ENCODE assay signal across 11 mouse cellular contexts in the genomic region with DNA sequence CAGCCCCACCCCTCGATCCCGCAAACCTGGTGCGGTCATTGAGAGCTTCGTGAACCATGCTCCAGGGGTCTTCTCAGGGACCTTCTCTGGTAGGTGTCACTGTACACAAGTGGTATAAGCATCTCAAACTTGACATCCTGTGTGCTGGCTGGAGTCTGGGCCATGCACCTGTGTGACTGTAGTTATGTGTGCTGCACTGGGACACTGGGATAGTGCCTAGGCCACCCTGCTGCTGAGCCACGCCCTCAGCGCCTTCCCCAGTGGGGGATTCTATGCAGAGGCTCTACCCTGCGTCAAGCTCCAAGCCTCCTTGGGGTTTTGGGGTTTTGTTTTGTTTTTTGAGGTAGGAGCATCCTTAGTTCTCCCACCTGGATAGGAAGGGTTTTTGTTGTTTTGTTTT. TPM values are rescaled to one million over a fixed set of nuclear protein-coding genes. Genes with fewer than 3 reads are reported as not detected.
DNase-seq lines count a peak whose midpoint lies in the region; ATAC-seq and TF ChIP-seq lines count a peak whose summit lies in the region.
"Had no signal": no experiment of that assay in that cellular context is flagged by ENCODE, and none has a peak within 500 bp of the region (broad histone marks: within the 10 kb centered on the region; RNA-seq: fewer than 3 reads in every experiment).

No protein-coding gene starts in this region.

- H3K27ac ChIP-seq in kidney, embryonic 14.5 days (ENCODE audit: low read depth, low read length) = no peak overlapping the region
- H3K27ac ChIP-seq in kidney, adult 2 months (ENCODE audit: insufficient read depth, low read depth, low read length) = no peak overlapping the region
- H3K27ac ChIP-seq in embryonic facial prominence, embryonic 11.5 days (replicated peaks; ENCODE audit: low read depth, low read length) = no peak overlapping the region
- peak overlapping the region; percentile 20; the same call in 1 of the 2 replicates for H3K27ac ChIP-seq in hindbrain, embryonic 14.5 days
- H3K27ac ChIP-seq in midbrain, embryonic 14.5 days (replicated peaks; ENCODE audit: low read depth, low read length) = no peak overlapping the region

- TF ChIP-seq CTCF in kidney, adult 2 months (conservative IDR thresholded peaks at IDR 0.05; ENCODE audit: insufficient read depth, insufficient read length, low read depth, low read length) = no peak

- WGBS in kidney, embryonic 14.5 days = 82% methylated on average over 7 of the region's 7 CpGs
- 73% methylated on average over 7 of the region's 7 CpGs for WGBS in kidney, adult 2 months
- WGBS in embryonic facial prominence, embryonic 11.5 days = 87% methylated on average over 7 of the region's 7 CpGs
- 82% methylated on average over 7 of the region's 7 CpGs for WGBS in hindbrain, embryonic 14.5 days
- 79% methylated on average over 7 of the region's 7 CpGs for WGBS in midbrain, embryonic 14.5 days

- TF ChIP-seq POLR2A in kidney, adult 2 months (IDR thresholded peaks at IDR 0.05; ENCODE audit: low read depth, low read length) = no peak

- no peak for ATAC-seq in kidney, embryonic 14.5 days (ENCODE audit: low FRiP score, low TSS enrichment)
- ATAC-seq in embryonic facial prominence, embryonic 11.5 days (replicated peaks; ENCODE audit: insufficient number of reproducible peaks, low FRiP score, low TSS enrichment, low read depth) = no peak
- ATAC-seq in hindbrain, embryonic 14.5 days (ENCODE audit: low FRiP score) = no peak
- no peak for ATAC-seq in midbrain, embryonic 14.5 days (ENCODE audit: low FRiP score, low TSS enrichment)

- 0 out of 2 replicates have a peak overlapping the region, but pooled peaks have one; percentile 2 for H3K4me3 ChIP-seq in kidney, embryonic 14.5 days (ENCODE audit: low read length)
- no peak overlapping the region for H3K4me3 ChIP-seq in kidney, adult 2 months (ENCODE audit: insufficient read depth, low read depth, low read length)
- peak overlapping the region; percentile 4; the same call in 1 of the 2 replicates for H3K4me3 ChIP-seq in embryonic facial prominence, embryonic 11.5 days (ENCODE audit: low read depth, low read length)
- peak overlapping the region; percentile 4; the same call in 1 of the 2 replicates for H3K4me3 ChIP-seq in hindbrain, embryonic 14.5 days (replicated peaks; ENCODE audit: low read length)
- H3K4me3 ChIP-seq in midbrain, embryonic 14.5 days (replicated peaks; ENCODE audit: low read depth, low read length) = peak overlapping the region; percentile 10; the same call in 1 of the 2 replicates

- no peak overlapping the region for H3K4me2 ChIP-seq in kidney, embryonic 14.5 days (replicated peaks; ENCODE audit: low read depth, low read length)
- no peak overlapping the region for H3K4me2 ChIP-seq in embryonic facial prominence, embryonic 11.5 days (ENCODE audit: low read depth, low read length)
- no peak overlapping the region; the same call in 1 of the 2 replicates for H3K4me2 ChIP-seq in hindbrain, embryonic 14.5 days (replicated peaks)
- peak overlapping the region; percentile 98; the same call in 1 of the 2 replicates for H3K4me2 ChIP-seq in midbrain, embryonic 14.5 days (ENCODE audit: low read length)

- H3K27me3 ChIP-seq in kidney, embryonic 14.5 days (ENCODE audit: control insufficient read depth, insufficient read depth, low read length) = no peaks in the 10 kb centered on the region
- H3K27me3 ChIP-seq in kidney, adult 2 months (replicated peaks; ENCODE audit: control insufficient read depth, insufficient read depth, low read length) = no peaks in the 10 kb centered on the region
- H3K27me3 ChIP-seq in embryonic facial prominence, embryonic 11.5 days (ENCODE audit: control insufficient read depth, insufficient read depth, low read length) = no peaks in the 10 kb centered on the region
- no peaks in the 10 kb centered on the region for H3K27me3 ChIP-seq in hindbrain, embryonic 14.5 days (ENCODE audit: control insufficient read depth, insufficient read depth, low read length)
- H3K27me3 ChIP-seq in midbrain, embryonic 14.5 days (ENCODE audit: control insufficient read depth, insufficient read depth, low read length) = no peaks in the 10 kb centered on the region

- peaks cover 66% of the 10 kb centered on the region for H3K36me3 ChIP-seq in kidney, embryonic 14.5 days (ENCODE audit: control insufficient read depth, insufficient read depth, low read length)
- peaks cover 24% of the 10 kb centered on the region for H3K36me3 ChIP-seq in kidney, adult 2 months (ENCODE audit: control insufficient read depth, insufficient read depth, low read length)
- H3K36me3 ChIP-seq in embryonic facial prominence, embryonic 11.5 days (replicated peaks; ENCODE audit: control insufficient read depth, insufficient read depth, low read depth, low read length) = peaks cover 48% of the 10 kb centered on the region
- peaks cover 77% of the 10 kb centered on the region for H3K36me3 ChIP-seq in hindbrain, embryonic 14.5 days (replicated peaks; ENCODE audit: control insufficient read depth, insufficient read depth)
- peaks cover 75% of the 10 kb centered on the region for H3K36me3 ChIP-seq in midbrain, embryonic 14.5 days (ENCODE audit: control insufficient read depth, insufficient read depth, low read length)

- no peaks in the 10 kb centered on the region for H3K9me3 ChIP-seq in kidney, embryonic 14.5 days (ENCODE audit: control insufficient read depth, low read length)
- H3K9me3 ChIP-seq in embryonic facial prominence, embryonic 11.5 days (replicated peaks; ENCODE audit: control insufficient read depth, low read length) = no peaks in the 10 kb centered on the region
- no peaks in the 10 kb centered on the region for H3K9me3 ChIP-seq in hindbrain, embryonic 14.5 days (ENCODE audit: control insufficient read depth, low read length)
- H3K9me3 ChIP-seq in midbrain, embryonic 14.5 days (ENCODE audit: control insufficient read depth, low read length) = no peaks in the 10 kb centered on the region

- DNase-seq in kidney, adult 2 months = no peak
- DNase-seq in embryonic facial prominence, embryonic 11.5 days (ENCODE audit: low spot score) = no peak
- DNase-seq in hindbrain, embryonic 14.5 days (ENCODE audit: low spot score) = no peak
- no peak for DNase-seq in midbrain, embryonic 14.5 days
- no peak for DNase-seq in urinary bladder, postnatal 36 days (ENCODE audit: low spot score in 2 of 2)
- no peak for DNase-seq in natural killer cell, adult 2 months (ENCODE audit: low spot score in 2 of 2)
- no peak for DNase-seq in heart, adult 18-20 months
- DNase-seq: cerebellum, adult 8-10 months; right cerebral cortex, postnatal 14 days; thymus, postnatal 14 days had no signal

- peaks cover 71% of the 10 kb centered on the region for H3K4me1 ChIP-seq in kidney, embryonic 14.5 days (ENCODE audit: control insufficient read depth, insufficient read depth, low read length)
- H3K4me1 ChIP-seq in kidney, adult 2 months (ENCODE audit: control insufficient read depth, insufficient read depth, low read length) = peaks cover 40% of the 10 kb centered on the region
- peaks cover 30% of the 10 kb centered on the region for H3K4me1 ChIP-seq in embryonic facial prominence, embryonic 11.5 days (ENCODE audit: control insufficient read depth, insufficient read depth, low read length)
- peaks cover 33% of the 10 kb centered on the region for H3K4me1 ChIP-seq in hindbrain, embryonic 14.5 days (replicated peaks; ENCODE audit: control insufficient read depth, insufficient read depth, low read length)
- peaks cover 42% of the 10 kb centered on the region for H3K4me1 ChIP-seq in midbrain, embryonic 14.5 days (ENCODE audit: control insufficient read depth, insufficient read depth, low read length)

- no peak overlapping the region for H3K9ac ChIP-seq in kidney, embryonic 14.5 days (ENCODE audit: low read depth, low read length)
- H3K9ac ChIP-seq in embryonic facial prominence, embryonic 11.5 days (replicated peaks; ENCODE audit: low read length) = no peak overlapping the region
- H3K9ac ChIP-seq in hindbrain, embryonic 14.5 days = 0 out of 2 replicates have a peak overlapping the region, but pooled peaks have one; percentile 100
- peak overlapping the region; percentile 34 for H3K9ac ChIP-seq in midbrain, embryonic 14.5 days (replicated peaks; ENCODE audit: low read length)

RNA-seq across cellular contexts. Expression of a gene that starts 6.3 kb away (rescaled TPM):
- polyA plus RNA-seq in kidney, embryonic 14.5 days (2014; fragmentation: Nextera tagmentation; extraction: Ambion mirVana) = 42.3 and 46.2 TPM in 2 replicates
- polyA plus RNA-seq in kidney, adult 2 months (2012; rRNA removed) = 65.6 and 67.0 TPM in 2 replicates
- polyA plus RNA-seq in embryonic facial prominence, embryonic 11.5 days (2014; fragmentation: Nextera tagmentation; extraction: Ambion mirVana) = 60.3 and 62.1 TPM in 2 replicates
- 44.1 and 54.4 TPM in 2 replicates for polyA plus RNA-seq in hindbrain, embryonic 14.5 days (2014; fragmentation: Nextera tagmentation; extraction: Ambion mirVana)
- polyA plus RNA-seq in midbrain, embryonic 14.5 days (2014; fragmentation: Nextera tagmentation; extraction: Ambion mirVana) = 62.6 and 65.6 TPM in 2 replicates
- 100 to 1,000 TPM; 117 to 125 TPM for total RNA-seq in heart, adult 18-20 months (2021)

RNA-seq across cellular contexts. Expression of a gene that starts 11.4 kb away (rescaled TPM):
- polyA plus RNA-seq in kidney, embryonic 14.5 days (2014; fragmentation: Nextera tagmentation; extraction: Ambion mirVana) = 80.0 and 104 TPM in 2 replicates
- 86.7 and 87.8 TPM in 2 replicates for polyA plus RNA-seq in kidney, adult 2 months (2012; rRNA removed)
- polyA plus RNA-seq in embryonic facial prominence, embryonic 11.5 days (2014; fragmentation: Nextera tagmentation; extraction: Ambion mirVana) = 74.0 and 77.8 TPM in 2 replicates
- 203 and 252 TPM in 2 replicates for polyA plus RNA-seq in hindbrain, embryonic 14.5 days (2014; fragmentation: Nextera tagmentation; extraction: Ambion mirVana)
- polyA plus RNA-seq in midbrain, embryonic 14.5 days (2014; fragmentation: Nextera tagmentation; extraction: Ambion mirVana) = 295 and 421 TPM in 2 replicates
- total RNA-seq in heart, adult 18-20 months (2021) = 10 to 100 TPM; 46.3 to 54.9 TPM

RNA-seq across cellular contexts. Expression of a gene that starts 13.7 kb away (rescaled TPM):
- polyA plus RNA-seq in kidney, embryonic 14.5 days (2014; fragmentation: Nextera tagmentation; extraction: Ambion mirVana) = 8.1 and 8.4 TPM in 2 replicates
- 8.1 and 8.7 TPM in 2 replicates for polyA plus RNA-seq in kidney, adult 2 months (2012; rRNA removed)
- 6.8 and 9.0 TPM in 2 replicates for polyA plus RNA-seq in embryonic facial prominence, embryonic 11.5 days (2014; fragmentation: Nextera tagmentation; extraction: Ambion mirVana)
- polyA plus RNA-seq in hindbrain, embryonic 14.5 days (2014; fragmentation: Nextera tagmentation; extraction: Ambion mirVana) = 93.4 and 96.4 TPM in 2 replicates
- polyA plus RNA-seq in midbrain, embryonic 14.5 days (2014; fragmentation: Nextera tagmentation; extraction: Ambion mirVana) = 78.9 and 101 TPM in 2 replicates
- 1 to 10 TPM; 2.7 to 3.1 TPM for total RNA-seq in heart, adult 18-20 months (2021)

RNA-seq across cellular contexts. Expression of a gene that starts 16.0 kb away (rescaled TPM):
- polyA plus RNA-seq in kidney, embryonic 14.5 days (2014; fragmentation: Nextera tagmentation; extraction: Ambion mirVana) = 519 and 582 TPM in 2 replicates
- 1,948 and 2,036 TPM in 2 replicates for polyA plus RNA-seq in kidney, adult 2 months (2012; rRNA removed)
- polyA plus RNA-seq in embryonic facial prominence, embryonic 11.5 days (2014; fragmentation: Nextera tagmentation; extraction: Ambion mirVana) = 360 and 371 TPM in 2 replicates
- polyA plus RNA-seq in hindbrain, embryonic 14.5 days (2014; fragmentation: Nextera tagmentation; extraction: Ambion mirVana) = 469 and 505 TPM in 2 replicates
- polyA plus RNA-seq in midbrain, embryonic 14.5 days (2014; fragmentation: Nextera tagmentation; extraction: Ambion mirVana) = 407 and 480 TPM in 2 replicates
- 1,000 to 10,000 TPM; 1,096 to 1,108 TPM for total RNA-seq in heart, adult 18-20 months (2021)

RNA-seq across cellular contexts. Expression of a gene that starts 18.4 kb away (rescaled TPM):
- 10.3 and 12.1 TPM in 2 replicates for polyA plus RNA-seq in kidney, embryonic 14.5 days (2014; fragmentation: Nextera tagmentation; extraction: Ambion mirVana)
- polyA plus RNA-seq in kidney, adult 2 months (2012; rRNA removed) = 7.9 and 11.2 TPM in 2 replicates
- polyA plus RNA-seq in embryonic facial prominence, embryonic 11.5 days (2014; fragmentation: Nextera tagmentation; extraction: Ambion mirVana) = 6.0 and 6.8 TPM in 2 replicates
- polyA plus RNA-seq in hindbrain, embryonic 14.5 days (2014; fragmentation: Nextera tagmentation; extraction: Ambion mirVana) = 7.0 and 7.7 TPM in 2 replicates
- 5.7 and 9.9 TPM in 2 replicates for polyA plus RNA-seq in midbrain, embryonic 14.5 days (2014; fragmentation: Nextera tagmentation; extraction: Ambion mirVana)
- total RNA-seq in heart, adult 18-20 months (2021) = 1 to 10 TPM; 4.2 to 5.7 TPM

Comparison
In these comparisons a context has a peak if more than half of its experiments do, and no peak if none do; other contexts are left out.
1. H3K9ac ChIP-seq: peak in hindbrain, embryonic 14.5 days (single experiment) and midbrain, embryonic 14.5 days (single experiment); none in kidney, embryonic 14.5 days (single experiment) and embryonic facial prominence, embryonic 11.5 days (single experiment).